ENCODE assay signal across 24 mouse cellular contexts in the genomic region with DNA sequence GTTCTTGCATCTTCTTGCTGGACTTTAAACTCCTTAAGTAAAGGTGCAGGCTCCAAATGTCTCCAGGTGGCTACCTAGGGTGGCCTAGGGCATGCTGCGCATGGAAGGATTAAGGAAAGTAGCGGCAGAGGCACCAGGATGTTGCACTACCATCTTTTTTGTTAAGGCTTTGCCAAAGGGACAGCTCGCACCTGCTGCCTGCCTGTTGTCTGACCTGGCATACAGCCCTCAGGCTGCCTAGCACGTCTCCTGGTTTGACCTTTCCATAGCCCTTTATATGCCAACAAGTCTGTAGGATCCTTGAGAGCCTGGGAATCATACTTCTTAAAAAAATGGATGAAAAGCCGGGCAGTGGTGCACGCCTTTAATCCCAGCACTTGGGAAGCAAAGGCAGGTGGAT. TPM values are rescaled to one million over a fixed set of nuclear protein-coding genes. Genes with fewer than 3 reads are reported as not detected.
"Had no signal": no experiment of that assay in that cellular context is flagged by ENCODE, and none has a peak within 500 bp of the region (broad histone marks: within the 10 kb centered on the region; RNA-seq: fewer than 3 reads in every experiment).

No protein-coding gene starts in this region.

- H3K9me3 ChIP-seq: limb, embryonic 10.5 days; limb, embryonic 13.5 days; midbrain, embryonic 15.5 days; neural tube, embryonic 12.5 days; neural tube, embryonic 15.5 days; stomach, embryonic 15.5 days had no signal

- H3K4me3 ChIP-seq: layer of hippocampus, adult 2 months; limb, embryonic 10.5 days; limb, embryonic 13.5 days; midbrain, embryonic 15.5 days; neural tube, embryonic 12.5 days; neural tube, embryonic 15.5 days; stomach, embryonic 15.5 days had no signal

- H3K9ac ChIP-seq: limb, embryonic 13.5 days; lung, embryonic 14.5 days; midbrain, embryonic 15.5 days; neural tube, embryonic 12.5 days; neural tube, embryonic 15.5 days; stomach, embryonic 15.5 days had no signal

- H3K27ac ChIP-seq: kidney, postnatal 0 days; layer of hippocampus, adult 2 months; limb, embryonic 10.5 days; limb, embryonic 13.5 days; macrophage; midbrain, embryonic 15.5 days; neural tube, embryonic 12.5 days; neural tube, embryonic 15.5 days; stomach, embryonic 15.5 days had no signal

- ATAC-seq: lung, postnatal 0 days; midbrain, embryonic 15.5 days had no signal

- H3K4me2 ChIP-seq: limb, embryonic 13.5 days; lung, embryonic 14.5 days; midbrain, embryonic 11.5 days; midbrain, embryonic 15.5 days; neural tube, embryonic 12.5 days; neural tube, embryonic 15.5 days; stomach, embryonic 15.5 days had no signal

- DNase-seq: kidney, adult 2 months; kidney, postnatal 25 days; layer of hippocampus, adult 9-11 months; lung, embryonic 14.5 days; right cerebral cortex, adult 18-20 months; right cerebral cortex, postnatal 14 days; spleen, adult 18-20 months; thymus, postnatal 25 days had no signal

- H3K27me3 ChIP-seq: limb, embryonic 13.5 days; midbrain, embryonic 15.5 days; neural tube, embryonic 12.5 days; neural tube, embryonic 15.5 days; stomach, embryonic 15.5 days had no signal

RNA-seq across cellular contexts. Expression of a gene that starts 4.1 kb away (rescaled TPM):
- total RNA-seq: layer of hippocampus, adult 2 months; layer of hippocampus, postnatal 25 days; left cerebral cortex, adult 18-20 months; left cerebral cortex, postnatal 25 days; liver, adult 2 months had no signal
- polyA plus RNA-seq: large intestine, adult 2 months had no signal
